Mouse (Mus musculus): ENCODE results near the gene Serpinb8.

The Serpinb8 gene

GRCm38 (mm10) chr1:107642457-107643118, 52.8 kb downstream of the Serpinb8 start:
- CTCF ChIA-PET, result interaction anchor here (0.7 kb wide), 1 partner anchor 45 kb away, joined by 4 read pairs; no protein-coding TSS in a partner anchor

GRCm38 (mm10) chr1:107645086-107645485, 55.3 kb downstream of the Serpinb8 start:
- CTCF ChIA-PET, result no interaction called here

GRCm38 (mm10) chr1:107657689-107658088, 67.9 kb downstream of the Serpinb8 start:
- CTCF ChIA-PET, result no interaction called here
